Mouse (Mus musculus) forebrain, embryonic 13.5 days (tissue): ENCODE results near the gene Prdm10. TPM values are rescaled to one million over a fixed set of nuclear protein-coding genes. Genes with fewer than 3 reads are reported as not detected.

Experiments used
- ATAC-seq: fragments of 200-750 bp; cut with Nextera tagmentation; 2 replicates; pipeline ENCODE4 v1.8.0; 2017
- H3K27ac ChIP-seq: fragments of 300-500 bp; sonication (generic); 2 replicates; pipeline ENCODE4 v1.5.1; 2015; ENCODE audit warnings: inconsistent platforms, mild to moderate bottlenecking, moderate library complexity
- H3K27me3 ChIP-seq: fragments of 300-500 bp; sonication (generic); 2 replicates; pipeline ENCODE4 v1.6.1; 2015; ENCODE audit warnings: mild to moderate bottlenecking, inconsistent platforms
- H3K36me3 ChIP-seq: fragments of 300-500 bp; sonication (generic); 2 replicates; pipeline ENCODE4 v1.6.1; 2015; ENCODE audit warnings: mild to moderate bottlenecking, inconsistent platforms; ENCODE audit not compliant: poor library complexity, severe bottlenecking
- H3K4me1 ChIP-seq: fragments of 300-500 bp; sonication (generic); 2 replicates; pipeline ENCODE4 v1.6.1; 2015; ENCODE audit warnings: inconsistent platforms
- H3K4me2 ChIP-seq: fragments of 300-500 bp; sonication (generic); 2 replicates; pipeline ENCODE4 v1.6.1; 2015; ENCODE audit warnings: inconsistent platforms, mild to moderate bottlenecking, moderate library complexity
- H3K4me3 ChIP-seq: fragments of 300-500 bp; sonication (generic); 2 replicates; pipeline ENCODE4 v1.5.1; 2015; ENCODE audit warnings: mild to moderate bottlenecking, inconsistent platforms
- H3K9ac ChIP-seq: fragments of 300-500 bp; sonication (generic); 2 replicates; pipeline ENCODE4 v1.6.1; 2015; ENCODE audit warnings: mild to moderate bottlenecking, inconsistent platforms
- H3K9me3 ChIP-seq: fragments of 300-500 bp; sonication (generic); replicated peaks from 2 replicates; pipeline ENCODE4 v1.6.1; 2016; ENCODE audit warnings: inconsistent platforms
- WGBS: fragments of 180-500 bp; shearing (Covaris S2); methylation state at CpG from one replicate; pipeline ENCODE4 v1.1.7; 2015; 5-methylcytosine and 5-hydroxymethylcytosine counted together
- polyA plus RNA-seq: library from polyadenylated mRNA; unstranded; fragments of >200 nt; fragmentation: Nextera tagmentation; extraction: Ambion mirVana; gene quantifications from 2 replicates; pipeline ENCODE4 v1.2.1, GENCODE M21; 2015

The Prdm10 gene
- polyA plus RNA-seq, 1 experiment from 2014 or later: 8.8 TPM

DNA sequence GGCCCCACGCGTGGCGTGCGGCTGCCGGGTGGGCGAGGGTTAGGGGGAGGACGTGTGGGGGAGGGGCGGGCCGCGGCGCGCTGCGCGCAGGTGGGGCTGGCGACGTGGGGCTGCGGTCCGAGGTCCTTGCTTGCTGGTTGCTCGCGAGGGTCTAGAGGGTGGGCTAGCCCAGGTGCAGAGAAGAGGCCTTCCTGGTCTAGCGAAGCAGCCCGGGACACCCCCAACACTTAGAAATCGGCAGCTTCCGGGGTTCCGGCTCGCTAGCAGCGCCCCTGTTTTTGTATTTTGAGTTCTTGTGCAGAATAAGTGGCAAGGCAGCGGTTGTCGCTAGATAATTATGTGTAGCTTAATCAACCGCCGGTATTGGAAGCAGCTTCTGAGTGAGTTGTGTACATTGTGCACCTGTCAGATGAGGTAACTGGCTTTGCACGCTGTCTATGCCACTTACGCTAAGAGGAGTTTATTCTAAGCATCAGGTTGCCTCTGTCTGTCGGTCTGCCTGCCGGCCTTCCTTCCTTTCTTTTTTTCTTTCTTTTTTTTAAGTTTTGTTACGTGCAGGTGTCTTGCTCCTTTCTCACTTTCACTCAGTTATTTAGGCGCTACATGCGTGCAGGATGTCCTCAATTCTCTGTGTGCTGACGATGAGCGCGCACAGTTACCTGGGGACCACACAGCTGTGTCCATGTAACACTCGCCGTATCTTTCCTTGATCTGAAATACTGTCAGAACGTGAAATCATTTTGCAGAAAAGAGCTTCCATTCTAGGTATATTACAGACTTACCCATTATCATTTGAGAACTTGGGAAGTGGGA, 106.2 kb downstream of the Prdm10 start:
- Histone ChIP-seq H3K4me2 (peak overlapping the region; percentile 66), H3K27me3 (no peaks in the 10 kb centered on the region), H3K4me1 (peaks cover 25% of the 10 kb centered on the region), H3K4me3 (peak overlapping the region; percentile 83), H3K9me3 (no peaks in the 10 kb centered on the region), H3K9ac (peak overlapping the region; percentile 83), H3K36me3 (peaks cover 24% of the 10 kb centered on the region), H3K27ac (peak overlapping the region; percentile 54)
- ATAC-seq: peak; percentile 82
- 11% methylated on average over 44 of the region's 44 CpGs for WGBS

DNA sequence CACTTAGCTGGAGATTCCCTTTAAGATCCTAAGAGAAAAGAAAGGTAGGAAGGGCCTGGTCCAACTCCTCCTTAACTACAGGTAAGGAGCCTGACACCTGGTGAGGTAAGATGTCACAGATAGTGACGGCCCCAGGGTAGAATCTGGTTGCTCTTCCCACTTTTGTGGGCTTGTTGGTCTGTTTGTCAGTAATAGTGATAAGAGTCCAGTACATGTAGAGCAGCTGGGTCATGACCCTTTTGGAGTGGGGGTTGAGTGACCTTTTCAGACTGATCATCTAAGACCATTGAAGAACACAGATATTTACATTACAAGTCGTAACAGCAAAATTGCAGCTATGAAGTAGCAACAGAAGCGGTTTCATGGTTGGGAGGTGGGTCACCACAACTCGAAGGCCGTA, 106.9 kb downstream of the Prdm10 start:
- no peak for ATAC-seq
- peak overlapping the region; percentile 83; the same call in 1 of the 2 replicates for H3K9ac ChIP-seq
- no peak overlapping the region for H3K27ac ChIP-seq
- H3K4me2 ChIP-seq: peak overlapping the region; percentile 66
- H3K27me3 ChIP-seq: no peaks in the 10 kb centered on the region
- peaks cover 31% of the 10 kb centered on the region for H3K36me3 ChIP-seq
- H3K4me3 ChIP-seq: peak overlapping the region; percentile 83
- H3K4me1 ChIP-seq: peaks cover 25% of the 10 kb centered on the region
- WGBS: 90% methylated on average over 5 of the region's 5 CpGs
- no peaks in the 10 kb centered on the region for H3K9me3 ChIP-seq

DNA sequence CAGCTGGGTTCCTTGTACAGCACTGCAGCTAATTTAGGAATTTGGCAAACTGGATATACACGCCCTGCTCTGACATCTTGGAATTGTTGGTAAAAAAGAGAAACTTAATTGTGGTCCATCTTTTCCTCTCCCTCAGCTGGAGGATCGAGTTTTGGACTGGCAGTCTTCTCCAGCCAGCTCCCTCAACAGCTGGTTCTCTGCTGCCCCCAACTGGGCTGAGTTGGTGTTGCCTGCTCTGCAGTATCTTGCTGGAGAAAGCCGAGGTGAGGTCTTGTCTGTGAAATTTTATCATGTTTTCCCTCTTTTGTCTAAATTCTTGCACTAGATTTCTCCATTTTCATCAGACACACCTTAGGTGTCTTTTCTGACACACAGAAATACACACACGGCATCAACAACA, 120.1 kb downstream of the Prdm10 start:
- WGBS: 57% methylated on average over 4 of the region's 4 CpGs
- Histone ChIP-seq H3K9ac (no peak overlapping the region), H3K27ac (no peak overlapping the region), H3K36me3 (peaks cover 99% of the 10 kb centered on the region), H3K9me3 (no peaks in the 10 kb centered on the region), H3K4me2 (no peak overlapping the region), H3K4me3 (no peak overlapping the region), H3K4me1 (no peaks in the 10 kb centered on the region), H3K27me3 (no peaks in the 10 kb centered on the region)
- ATAC-seq: no peak; the same call in 1 of the 2 replicates

DNA sequence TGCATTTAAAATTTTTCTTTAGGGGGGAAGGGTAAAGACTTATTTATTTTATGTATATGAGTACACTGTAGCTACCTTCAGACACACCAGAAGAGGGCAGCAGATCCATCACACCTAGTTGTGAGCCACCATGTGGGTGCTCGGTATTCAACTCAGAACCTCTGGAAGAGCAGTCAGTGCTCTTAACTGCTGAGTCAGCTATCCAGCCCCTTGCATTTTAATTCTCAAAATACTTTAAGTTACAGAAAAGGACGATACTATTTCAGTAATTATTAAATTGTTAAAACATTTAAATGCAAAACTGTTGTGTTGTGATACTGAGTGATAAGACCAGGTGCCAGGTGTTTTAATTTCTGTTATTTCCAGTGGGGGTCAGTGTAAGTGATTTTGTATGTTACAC, 124.0 kb downstream of the Prdm10 start:
- H3K36me3 ChIP-seq: peaks cover 91% of the 10 kb centered on the region
- H3K4me1 ChIP-seq: no peaks in the 10 kb centered on the region
- 85% methylated on average over 2 of the region's 2 CpGs for WGBS
- H3K9me3 ChIP-seq: no peaks in the 10 kb centered on the region
- no peaks in the 10 kb centered on the region for H3K27me3 ChIP-seq
- H3K9ac ChIP-seq: no peak overlapping the region
- no peak for ATAC-seq
- H3K4me2 ChIP-seq: no peak overlapping the region
- H3K4me3 ChIP-seq: no peak overlapping the region
- no peak overlapping the region for H3K27ac ChIP-seq

DNA sequence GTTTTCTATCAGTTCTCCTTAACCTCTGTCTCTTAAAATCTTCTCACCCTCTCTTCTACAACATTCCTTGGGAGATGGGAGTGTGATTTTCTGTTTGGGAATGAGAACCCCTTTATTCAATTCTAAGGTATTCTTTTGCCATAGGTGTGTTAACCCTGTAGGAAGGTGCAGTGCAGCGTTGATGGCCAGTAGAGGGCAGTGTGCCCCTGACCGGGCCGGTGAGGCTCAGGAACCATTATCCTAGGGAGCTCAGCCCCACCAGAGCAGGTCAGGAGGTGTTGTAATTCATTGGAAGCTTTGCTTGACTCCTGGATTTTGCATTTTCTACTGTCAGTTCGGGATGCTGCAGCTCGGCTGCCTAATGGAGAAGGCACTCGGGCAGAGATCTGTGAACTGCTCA, 124.9 kb downstream of the Prdm10 start:
- H3K27me3 ChIP-seq: no peaks in the 10 kb centered on the region
- H3K4me3 ChIP-seq: no peak overlapping the region
- H3K9ac ChIP-seq: no peak overlapping the region
- H3K9me3 ChIP-seq: no peaks in the 10 kb centered on the region
- H3K4me2 ChIP-seq: no peak overlapping the region
- no peaks in the 10 kb centered on the region for H3K4me1 ChIP-seq
- ATAC-seq: no peak
- peaks cover 91% of the 10 kb centered on the region for H3K36me3 ChIP-seq
- H3K27ac ChIP-seq: no peak overlapping the region
- WGBS: 66% methylated on average over 6 of the region's 6 CpGs

DNA sequence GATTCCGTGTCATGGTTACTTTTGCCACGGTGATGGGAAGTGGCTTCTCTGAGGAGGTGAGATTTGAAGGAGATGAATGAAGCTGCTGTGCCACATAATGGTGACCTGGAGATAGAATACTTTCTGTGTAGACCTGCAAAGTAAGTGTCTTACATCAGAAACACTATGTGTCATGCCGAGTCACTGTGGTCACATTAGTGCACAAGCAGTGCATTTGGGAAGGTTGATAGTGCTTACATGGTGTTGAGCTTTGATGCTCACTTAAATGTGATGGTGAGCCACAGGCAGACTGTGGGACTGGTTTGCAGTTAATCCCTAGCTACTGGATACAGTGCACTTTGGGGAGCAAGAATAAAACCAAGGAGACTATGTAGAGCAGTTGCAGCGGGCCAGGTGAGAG, 131.8 kb downstream of the Prdm10 start:
- no peaks in the 10 kb centered on the region for H3K9me3 ChIP-seq
- WGBS: 94% methylated on average over 4 of the region's 4 CpGs
- H3K4me1 ChIP-seq: no peaks in the 10 kb centered on the region
- no peaks in the 10 kb centered on the region for H3K27me3 ChIP-seq
- no peak overlapping the region for H3K27ac ChIP-seq
- H3K36me3 ChIP-seq: peaks cover 93% of the 10 kb centered on the region
- no peak overlapping the region for H3K4me2 ChIP-seq
- no peak overlapping the region for H3K4me3 ChIP-seq
- no peak overlapping the region for H3K9ac ChIP-seq
- no peak for ATAC-seq

DNA sequence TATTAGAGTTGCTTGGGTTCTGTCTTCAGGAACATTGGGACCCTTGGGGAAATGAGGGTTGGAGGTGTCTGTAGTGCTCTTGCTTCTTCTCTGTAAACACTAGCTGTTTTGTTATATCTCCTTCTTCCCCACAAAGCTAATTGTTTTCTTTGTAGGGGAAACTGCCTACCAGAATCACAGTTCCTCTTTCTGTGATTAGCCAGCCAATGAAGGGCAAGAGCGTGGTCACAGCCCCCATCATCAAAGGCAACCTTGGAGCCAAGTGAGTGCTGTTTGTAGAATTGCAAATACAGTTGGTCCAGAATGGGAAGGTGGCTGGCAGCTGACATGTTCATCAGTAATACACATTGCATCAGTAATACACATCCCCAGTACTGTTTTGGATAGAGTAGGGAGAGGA, 138.5 kb downstream of the Prdm10 start:
- H3K4me2 ChIP-seq: no peak overlapping the region
- no peak for ATAC-seq
- peaks cover 92% of the 10 kb centered on the region for H3K36me3 ChIP-seq
- H3K4me1 ChIP-seq: no peaks in the 10 kb centered on the region
- H3K9me3 ChIP-seq: no peaks in the 10 kb centered on the region
- H3K27ac ChIP-seq: no peak overlapping the region
- H3K9ac ChIP-seq: no peak overlapping the region
- no peaks in the 10 kb centered on the region for H3K27me3 ChIP-seq
- no peak overlapping the region for H3K4me3 ChIP-seq
- 86% methylated on average over 1 of the region's 1 CpGs for WGBS

DNA sequence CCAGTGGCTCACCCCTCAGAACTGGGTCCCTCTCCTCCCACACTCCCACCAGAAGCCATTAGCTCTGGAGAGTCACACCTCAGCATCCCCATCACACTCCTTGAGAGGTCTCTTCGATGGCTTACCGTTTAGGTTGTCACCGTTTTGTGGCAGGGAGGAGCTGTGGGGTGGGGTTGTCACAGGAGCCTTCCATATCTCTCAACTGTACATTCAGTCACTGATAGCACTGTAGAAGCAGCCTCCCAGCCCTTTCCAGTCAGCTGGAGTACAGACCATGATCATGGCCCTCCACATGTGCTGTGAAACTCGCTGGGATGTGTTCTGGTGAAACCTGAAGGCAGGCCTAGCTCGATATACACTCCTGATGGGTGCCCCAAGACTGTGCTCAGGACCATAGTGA, 141.8 kb downstream of the Prdm10 start:
- H3K36me3 ChIP-seq: peaks cover 72% of the 10 kb centered on the region
- ATAC-seq: no peak
- no peak overlapping the region for H3K4me2 ChIP-seq
- H3K9me3 ChIP-seq: no peaks in the 10 kb centered on the region
- no peaks in the 10 kb centered on the region for H3K4me1 ChIP-seq
- H3K27me3 ChIP-seq: no peaks in the 10 kb centered on the region
- no peak overlapping the region for H3K27ac ChIP-seq
- WGBS: 94% methylated on average over 5 of the region's 5 CpGs
- no peak overlapping the region for H3K4me3 ChIP-seq
- H3K9ac ChIP-seq: no peak overlapping the region

DNA sequence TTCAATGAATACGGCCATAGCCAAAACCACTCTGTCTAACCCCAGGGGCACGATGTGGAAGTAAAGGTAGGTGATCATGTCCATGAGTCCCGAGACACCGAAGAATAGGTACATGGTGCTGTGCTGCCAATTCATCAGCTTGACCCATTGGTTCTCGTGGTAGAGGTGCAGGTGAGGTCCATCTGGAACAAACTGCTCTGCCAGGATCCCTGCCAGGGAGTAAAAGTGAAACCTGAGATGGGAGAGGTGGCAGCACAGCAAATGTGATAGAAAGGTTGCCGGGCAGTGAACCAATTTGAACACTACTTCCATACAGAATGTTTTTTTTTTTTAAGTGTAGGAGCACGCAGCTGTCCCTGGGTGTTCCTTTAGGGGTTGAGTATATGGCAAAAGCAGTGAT, 148.6 kb downstream of the Prdm10 start:
- H3K4me1 ChIP-seq: no peaks in the 10 kb centered on the region
- ATAC-seq: no peak
- H3K4me2 ChIP-seq: no peak overlapping the region
- H3K4me3 ChIP-seq: no peak overlapping the region
- H3K27ac ChIP-seq: no peak overlapping the region
- peaks cover 9% of the 10 kb centered on the region for H3K36me3 ChIP-seq
- WGBS: 94% methylated on average over 7 of the region's 7 CpGs
- H3K9ac ChIP-seq: no peak overlapping the region
- no peaks in the 10 kb centered on the region for H3K27me3 ChIP-seq
- no peaks in the 10 kb centered on the region for H3K9me3 ChIP-seq

DNA sequence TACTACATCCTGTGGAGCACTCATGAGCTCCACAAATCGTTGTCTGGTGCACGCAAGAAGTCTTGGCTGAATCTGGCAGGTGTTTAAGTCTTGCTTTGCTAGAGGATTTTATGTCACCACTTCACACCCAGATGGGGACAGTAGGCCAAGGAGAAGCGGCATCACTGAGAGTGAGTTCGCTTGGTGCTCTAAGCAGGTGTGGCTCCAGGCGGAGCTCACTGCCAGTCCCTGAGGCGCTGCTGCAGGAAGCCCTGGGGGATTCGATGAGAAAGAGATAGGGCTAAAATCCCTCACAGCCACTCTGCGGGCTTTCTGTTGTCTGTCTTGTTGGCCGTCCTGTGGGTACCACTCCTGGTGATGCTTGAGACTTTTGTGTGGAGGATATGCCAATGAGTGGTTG, 149.7 kb downstream of the Prdm10 start:
- Histone ChIP-seq H3K36me3 (peaks cover 6% of the 10 kb centered on the region; the same call in 1 of the 2 replicates), H3K4me1 (no peaks in the 10 kb centered on the region), H3K27ac (no peak overlapping the region), H3K9me3 (no peaks in the 10 kb centered on the region), H3K9ac (no peak overlapping the region), H3K4me2 (no peak overlapping the region), H3K4me3 (no peak overlapping the region), H3K27me3 (no peaks in the 10 kb centered on the region)
- 73% methylated on average over 9 of the region's 9 CpGs for WGBS
- no peak for ATAC-seq

Other genes with a start within 250 kb of the Prdm10 start
- 4.4 and 5.1 TPM in 2 replicates for gene Zbtb44, start 249.9 kb upstream of the Prdm10 start, polyA plus RNA-seq
- gene St14, start 148.7 kb upstream of the Prdm10 start, polyA plus RNA-seq: 0.09 and 0.21 TPM in 2 replicates
- gene Aplp2, start 68.7 kb upstream of the Prdm10 start, polyA plus RNA-seq: 181 and 195 TPM in 2 replicates
- 27.7 and 33.9 TPM in 2 replicates for gene Nfrkb, start 105.7 kb downstream of the Prdm10 start, polyA plus RNA-seq
- gene Tmem45b, start 183.9 kb downstream of the Prdm10 start, polyA plus RNA-seq: 0.14 TPM in 2 replicates